Mouse (Mus musculus) kidney, adult 18-20 months (tissue): ENCODE data around the gene Spon1.

Source experiments
- DNase-seq: peaks from one replicate; pipeline ENCODE4 v3.0.0; 2021

Spon1 gene

GRCm38 (mm10) chr7:113846553-113846952 is 80.8 kb downstream of the Spon1 start:
- DNase-seq = no peak

GRCm38 (mm10) chr7:113847041-113847819 is 81.4 kb downstream of the Spon1 start:
- no peak for DNase-seq

GRCm38 (mm10) chr7:113850389-113850788 is 84.6 kb downstream of the Spon1 start:
- DNase-seq = no peak

DNA sequence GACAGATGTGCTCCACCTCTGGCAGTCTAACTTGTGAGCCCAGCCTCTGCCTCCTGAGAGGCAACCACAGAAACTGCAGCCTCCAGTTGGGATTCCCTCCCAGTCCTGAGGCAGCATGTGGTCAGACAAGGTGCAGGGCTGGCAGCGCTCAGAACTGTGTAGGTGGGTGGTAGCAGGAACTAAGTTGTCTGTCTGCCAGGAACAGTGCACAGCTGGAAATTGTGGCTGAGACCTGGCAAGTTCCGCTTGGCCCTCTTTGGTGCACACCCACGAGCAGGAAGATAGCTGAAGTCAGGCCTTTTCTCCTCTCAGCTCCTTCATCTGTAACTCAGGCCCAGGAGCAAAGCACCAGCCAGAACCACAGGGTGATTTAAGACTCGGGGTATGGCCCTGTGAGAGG is 89.6 kb downstream of the Spon1 start:
- DNase-seq = no peak

- DNase-seq = no peak
Observed at GRCm38 (mm10) chr7:113856067-113856466, 90.3 kb downstream of the Spon1 start.

DNA sequence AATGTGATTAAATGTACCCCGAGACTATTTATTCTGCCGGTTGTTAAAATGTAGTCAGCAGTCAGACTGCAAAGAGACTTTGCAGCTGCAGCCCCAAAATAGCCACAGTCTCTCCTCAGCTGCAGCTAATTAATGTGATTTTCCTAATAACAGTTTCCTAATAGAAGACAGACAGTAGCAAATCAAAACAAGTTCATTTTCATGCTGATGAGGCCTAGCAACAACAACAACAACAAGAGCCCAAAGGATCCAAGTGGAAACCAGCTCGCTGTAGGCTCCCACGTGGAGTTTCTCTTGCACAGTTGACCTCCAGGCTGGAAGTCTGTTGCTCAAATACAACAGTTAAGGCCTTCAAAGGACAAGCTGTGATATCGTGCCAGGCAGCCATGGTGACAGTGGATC is 93.7 kb downstream of the Spon1 start:
- no peak for DNase-seq

DNA sequence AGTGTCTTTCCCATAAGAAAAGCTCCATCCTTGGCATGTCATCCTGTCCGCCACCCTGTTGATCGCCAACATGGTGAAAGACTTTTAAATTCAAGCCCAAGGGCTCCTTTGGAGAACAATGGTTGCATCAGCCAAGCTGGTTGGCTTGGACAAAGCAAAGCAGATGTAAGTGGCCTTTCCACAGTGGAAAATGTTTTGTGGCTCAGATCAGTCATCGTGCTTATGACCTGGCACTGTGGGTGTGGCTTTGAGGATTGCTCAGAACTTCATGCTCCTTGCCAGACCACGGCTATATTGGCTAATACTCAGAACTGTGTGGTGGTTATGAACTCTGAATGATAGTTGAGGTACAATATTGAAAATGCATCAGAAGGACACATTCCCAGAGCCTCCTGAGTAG is 96.2 kb downstream of the Spon1 start:
- no peak for DNase-seq

GRCm38 (mm10) chr7:113872846-113873245 is 107.0 kb downstream of the Spon1 start:
- no peak for DNase-seq

DNA sequence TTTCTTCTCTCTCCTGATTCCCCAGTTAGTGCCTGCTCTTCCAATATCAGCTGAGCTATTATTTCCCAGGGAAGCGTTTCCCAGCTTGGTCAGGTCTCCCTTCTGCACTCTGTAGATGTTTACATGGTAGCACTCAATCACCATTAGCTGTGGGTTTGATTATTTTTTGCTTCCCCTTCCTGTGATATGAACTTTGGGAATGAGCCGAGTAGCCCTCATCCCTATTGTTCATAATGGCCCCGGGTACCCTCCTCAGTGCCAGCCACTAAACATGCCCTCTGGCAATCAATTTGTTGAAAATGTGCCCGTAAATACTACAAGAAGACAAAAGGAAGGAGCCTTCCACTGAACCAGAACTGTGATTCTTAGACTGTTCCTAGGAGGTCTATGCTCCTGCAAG is 111.7 kb downstream of the Spon1 start:
- no peak for DNase-seq

DNA sequence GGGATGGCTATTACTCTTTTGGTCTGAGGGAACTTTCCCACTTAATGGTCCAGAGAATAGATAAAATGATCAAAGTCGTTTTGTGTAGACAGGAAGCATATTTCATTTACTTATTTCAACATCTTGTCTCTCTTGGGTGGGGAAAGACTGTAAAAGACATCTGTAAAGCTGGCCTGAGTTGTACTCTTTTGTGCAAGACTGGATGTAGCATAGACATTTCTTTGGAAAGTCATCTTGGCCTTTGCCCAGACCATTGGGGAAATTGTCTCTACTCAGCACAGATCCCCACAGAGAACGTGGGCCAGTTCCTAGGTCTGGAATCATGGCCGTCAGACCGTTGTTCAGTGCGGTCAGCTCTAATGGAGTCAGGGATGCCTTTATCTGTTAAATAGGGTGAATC is 112.1 kb downstream of the Spon1 start:
- no peak for DNase-seq

- no peak for DNase-seq
Observed at GRCm38 (mm10) chr7:113879085-113879501, 113.3 kb downstream of the Spon1 start.

DNA sequence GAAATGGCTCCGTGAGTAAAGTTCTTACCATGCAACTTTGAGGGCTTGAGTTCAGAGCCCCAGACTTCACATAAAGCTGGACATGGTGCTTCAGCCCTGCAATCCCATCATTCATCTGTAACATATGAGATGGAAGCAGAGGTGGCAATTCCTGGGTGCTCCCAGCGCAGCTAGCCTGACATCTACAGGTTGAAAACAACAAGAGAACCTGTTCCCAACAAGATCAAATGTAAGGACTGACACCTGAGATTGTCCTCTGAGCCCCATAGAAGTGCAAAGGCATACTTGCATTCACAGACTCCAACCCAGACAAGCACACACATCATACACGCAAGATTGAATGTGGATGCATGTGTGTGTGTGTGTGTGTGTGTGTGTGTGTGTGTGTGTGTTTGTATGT is 114.2 kb downstream of the Spon1 start:
- DNase-seq = no peak

GRCm38 (mm10) chr7:113890782-113891181 is 125.0 kb downstream of the Spon1 start:
- no peak for DNase-seq

DNA sequence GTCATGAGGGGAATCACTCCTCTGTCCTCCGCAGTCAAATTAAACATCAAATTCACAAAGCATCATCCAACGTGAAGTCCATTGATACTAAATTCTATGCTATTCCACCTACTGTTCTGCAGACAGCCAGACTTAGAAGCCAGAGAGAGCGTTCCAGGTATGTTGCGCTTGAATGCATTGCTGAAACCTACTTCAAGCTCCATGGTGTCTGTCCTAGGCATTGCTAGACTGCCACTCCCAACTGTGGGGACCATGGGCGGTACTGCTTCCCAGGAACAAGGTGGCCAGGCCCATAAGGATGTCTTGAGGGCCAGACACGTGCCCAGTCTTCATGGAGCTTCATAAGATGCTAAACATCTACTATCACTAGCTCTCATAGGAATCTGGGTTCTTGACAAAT is 125.7 kb downstream of the Spon1 start:
- no peak for DNase-seq

GRCm38 (mm10) chr7:113893944-113894662 is 128.3 kb downstream of the Spon1 start:
- no peak for DNase-seq

GRCm38 (mm10) chr7:113895266-113895665 is 129.5 kb downstream of the Spon1 start:
- DNase-seq = no peak

DNA sequence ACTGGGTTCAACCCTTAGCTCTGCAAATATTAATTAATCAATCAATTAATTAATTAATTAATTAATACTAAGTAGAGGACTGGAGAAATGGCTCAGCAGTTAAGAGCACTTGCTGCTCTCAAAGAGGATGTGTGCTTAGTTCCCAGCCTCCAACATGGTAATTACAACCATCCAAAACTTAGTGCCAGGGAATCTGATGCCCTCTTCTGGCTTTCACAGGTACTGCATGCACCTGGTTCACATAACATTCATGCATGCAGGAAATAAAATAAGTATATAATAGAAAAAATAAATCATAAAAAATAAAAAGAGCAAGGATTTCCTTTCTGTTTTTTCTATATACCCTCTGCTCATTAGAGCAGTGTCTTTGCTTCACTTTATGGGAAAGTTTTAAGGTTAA is 132.6 kb downstream of the Spon1 start:
- DNase-seq = no peak

DNA sequence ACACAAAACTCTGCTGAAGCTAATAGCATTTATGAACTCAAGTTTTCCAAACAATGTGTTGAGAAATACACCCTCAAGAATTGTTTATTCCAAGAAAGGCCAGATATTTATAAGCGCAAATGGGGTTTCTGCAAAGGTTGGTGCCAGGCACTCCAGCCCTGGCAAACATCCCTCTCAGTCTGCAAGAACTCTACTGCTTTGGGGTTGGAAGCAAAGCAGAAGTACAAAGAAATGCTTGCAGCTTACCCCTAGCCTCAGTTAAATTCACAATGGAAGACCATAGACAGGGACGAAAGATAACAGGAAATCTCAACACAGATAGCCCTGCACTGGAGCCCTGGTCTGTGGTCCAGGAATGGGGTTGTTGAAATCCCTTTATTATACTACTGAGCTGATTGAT is 135.7 kb downstream of the Spon1 start:
- no peak for DNase-seq

GRCm38 (mm10) chr7:113901941-113902515 is 136.2 kb downstream of the Spon1 start:
- DNase-seq = no peak

GRCm38 (mm10) chr7:113903127-113903827 is 137.5 kb downstream of the Spon1 start:
- no peak for DNase-seq

DNA sequence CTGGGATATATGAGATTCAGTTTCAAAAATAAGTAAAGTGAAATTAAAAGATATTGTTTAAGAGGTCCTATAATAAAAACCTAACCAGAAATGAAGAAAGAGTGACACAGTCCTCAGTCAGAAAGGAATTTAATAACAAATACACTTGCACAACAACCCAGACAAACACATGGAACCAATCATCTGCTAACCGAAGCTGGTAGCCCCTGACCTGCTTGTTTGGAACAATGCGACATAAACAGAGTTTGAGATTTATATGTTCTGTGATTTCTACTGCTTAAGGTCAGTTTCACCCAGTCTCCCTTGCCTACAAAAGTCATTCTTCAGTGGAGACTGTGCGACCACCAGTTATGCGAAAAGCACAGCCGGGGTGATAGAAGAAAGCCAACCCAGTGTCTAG is 138.1 kb downstream of the Spon1 start:
- no peak for DNase-seq

GRCm38 (mm10) chr7:113904348-113904895 is 138.6 kb downstream of the Spon1 start:
- DNase-seq = no peak

- DNase-seq = peak; percentile 35
Observed at GRCm38 (mm10) chr7:113909161-113909825, 143.5 kb downstream of the Spon1 start.
